Mouse (Mus musculus): ENCODE measurements around the gene Mga.

DNA sequence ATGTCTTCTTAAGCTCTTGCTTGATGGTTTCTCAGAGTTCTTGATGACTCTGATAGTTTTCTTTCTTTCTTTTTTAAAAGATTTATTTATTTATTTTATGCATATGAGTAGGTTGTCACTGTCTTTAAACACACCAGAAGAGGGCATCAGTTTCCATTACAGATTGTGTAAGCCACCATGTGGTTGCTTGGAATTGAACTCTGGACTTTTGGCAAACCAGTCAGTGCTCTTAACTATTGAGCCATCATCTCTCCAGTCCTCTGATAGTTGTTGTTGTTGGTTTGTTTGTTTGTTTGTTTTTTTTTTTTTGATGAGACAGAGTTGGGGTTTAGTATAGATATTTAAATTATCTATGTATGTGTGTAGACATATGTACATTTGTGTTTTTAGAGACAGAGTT is 21.0 kb upstream of the Mga start:
- TF ChIP-seq POLR2A (IDR thresholded peaks at IDR 0.05; ENCODE audit: control insufficient read depth in 1 of 2, insufficient read depth in 1 of 2, low read depth in 1 of 2, low read length in 2 of 2, poor library complexity in 1 of 2) = no peak
- no peak for TF ChIP-seq CTCF (IDR thresholded peaks at IDR 0.05 in 2 of 3, conservative IDR thresholded peaks at IDR 0.05 in 1 of 3; ENCODE audit: control insufficient read depth in 1 of 3, insufficient read depth in 1 of 3, low read depth in 2 of 3, low read length in 3 of 3, poor library complexity in 1 of 3, severe bottlenecking in 1 of 3)
- no peak for TF ChIP-seq ETS1 (IDR thresholded peaks at IDR 0.05; ENCODE audit: low read depth, low read length)
- TF ChIP-seq MAX (IDR thresholded peaks at IDR 0.05; ENCODE audit: low read length) = no peak
- TF ChIP-seq TCF12 (IDR thresholded peaks at IDR 0.05; ENCODE audit: low read depth, low read length) = no peak
- TF ChIP-seq ZMIZ1 (IDR thresholded peaks at IDR 0.05; ENCODE audit: low read depth, low read length) = no peak
- TF ChIP-seq E2F4 (IDR thresholded peaks at IDR 0.05; ENCODE audit: borderline replicate concordance, low read depth, low read length) = no peak
- no peak for TF ChIP-seq TBP (IDR thresholded peaks at IDR 0.05; ENCODE audit: low read depth, low read length)
- no peak for TF ChIP-seq USF1 (IDR thresholded peaks at IDR 0.05; ENCODE audit: low read depth, low read length)
- no peak for TF ChIP-seq MAFK (IDR thresholded peaks at IDR 0.05; ENCODE audit: borderline replicate concordance, low read depth, low read length)
- no peak for TF ChIP-seq TAL1 (IDR thresholded peaks at IDR 0.05; ENCODE audit: low read length)
- no peak for TF ChIP-seq KAT2A (conservative IDR thresholded peaks at IDR 0.05; ENCODE audit: low read depth, low read length)
- no peak for TF ChIP-seq ZNF384 (IDR thresholded peaks at IDR 0.05; ENCODE audit: low read depth, low read length)
- TF ChIP-seq EP300 (IDR thresholded peaks at IDR 0.05; ENCODE audit: low read depth in 1 of 2, low read length in 2 of 2) = no peak

All from MEL (cell line).